Mouse (Mus musculus) cerebellum, adult 9-11 months (tissue): ENCODE data around the gene Chsy1.
"Not testable (repeated sequence)": the region's sequence is repeated elsewhere in the genome, so short reads cannot be mapped to it uniquely, and the experiment has no call there.

Source experiments
- DNase-seq: peaks from one replicate; pipeline ENCODE4 v3.0.0; 2022

The Chsy1 gene

GRCm38 (mm10) chr7:66180260-66180659 lies 70.9 kb downstream of the Chsy1 start:
- DNase-seq = no peak

GRCm38 (mm10) chr7:66180711-66181365 lies 71.5 kb downstream of the Chsy1 start:
- no peak for DNase-seq

GRCm38 (mm10) chr7:66182075-66182715 lies 72.9 kb downstream of the Chsy1 start:
- no peak for DNase-seq

GRCm38 (mm10) chr7:66183404-66183803 lies 74.1 kb downstream of the Chsy1 start:
- DNase-seq = no peak

- no peak for DNase-seq
These were observed 74.7 kb downstream of the Chsy1 start for GRCm38 (mm10) chr7:66184026-66184425.

- DNase-seq = no peak
These were observed 76.1 kb downstream of the Chsy1 start for GRCm38 (mm10) chr7:66185370-66185769.

GRCm38 (mm10) chr7:66187581-66188231 lies 78.4 kb downstream of the Chsy1 start:
- DNase-seq = no peak

GRCm38 (mm10) chr7:66190385-66190784 lies 81.1 kb downstream of the Chsy1 start:
- not testable (repeated sequence) for DNase-seq

GRCm38 (mm10) chr7:66194511-66194910 lies 85.2 kb downstream of the Chsy1 start:
- DNase-seq = no peak

- DNase-seq = no peak
These were observed 86.6 kb downstream of the Chsy1 start for GRCm38 (mm10) chr7:66195881-66196280.

- no peak for DNase-seq
These were observed 87.5 kb downstream of the Chsy1 start for GRCm38 (mm10) chr7:66196609-66197445.

- DNase-seq = no peak
These were observed 89.1 kb downstream of the Chsy1 start for GRCm38 (mm10) chr7:66198416-66198815.

- DNase-seq = no peak
These were observed 90.1 kb downstream of the Chsy1 start for GRCm38 (mm10) chr7:66199391-66199831.

- DNase-seq = no peak
These were observed 91.1 kb downstream of the Chsy1 start for GRCm38 (mm10) chr7:66200383-66200782.

GRCm38 (mm10) chr7:66200791-66201450 lies 91.6 kb downstream of the Chsy1 start:
- DNase-seq = no peak

GRCm38 (mm10) chr7:66201657-66202056 lies 92.3 kb downstream of the Chsy1 start:
- no peak for DNase-seq

- DNase-seq = no peak
These were observed 100.6 kb downstream of the Chsy1 start for GRCm38 (mm10) chr7:66209920-66210319.

GRCm38 (mm10) chr7:66212887-66213286 lies 103.6 kb downstream of the Chsy1 start:
- DNase-seq = no peak

GRCm38 (mm10) chr7:66214477-66214876 lies 105.2 kb downstream of the Chsy1 start:
- no peak for DNase-seq

GRCm38 (mm10) chr7:66215911-66216310 lies 106.6 kb downstream of the Chsy1 start:
- no peak for DNase-seq

- DNase-seq = no peak
These were observed 107.7 kb downstream of the Chsy1 start for GRCm38 (mm10) chr7:66217011-66217410.

GRCm38 (mm10) chr7:66217531-66218094 lies 108.3 kb downstream of the Chsy1 start:
- DNase-seq = no peak
